Mouse (Mus musculus): ENCODE results near the gene Garnl3. TPM values are rescaled to one million over a fixed set of nuclear protein-coding genes. Genes with fewer than 3 reads are reported as not detected.
"Not testable (repeated sequence)": the region's sequence is repeated elsewhere in the genome, so short reads cannot be mapped to it uniquely, and the experiment has no call there.

Garnl3 gene
- polyA plus RNA-seq, 1 experiment from 2014 or later = 16.6 TPM

- Histone ChIP-seq H3K9me3 (replicated peaks; ENCODE audit: control insufficient read depth, low read length) (no peaks in the 10 kb centered on the region), H3K4me2 (ENCODE audit: low read depth, low read length) (no peak overlapping the region), H3K9ac (ENCODE audit: low read length) (no peak overlapping the region), H3K36me3 (ENCODE audit: control insufficient read depth, insufficient read depth, low read length) (no peaks in the 10 kb centered on the region), H3K4me1 (ENCODE audit: control insufficient read depth, insufficient read depth, low read length) (no peaks in the 10 kb centered on the region), H3K27ac (ENCODE audit: low read length) (no peak overlapping the region), H3K27me3 (ENCODE audit: control insufficient read depth, insufficient read depth, low read length) (no peaks in the 10 kb centered on the region), H3K4me3 (replicated peaks; ENCODE audit: low read length) (no peak overlapping the region)
- no peak for ATAC-seq (ENCODE audit: insufficient read depth, low FRiP score)
- 82% methylated on average over 8 of the region's 8 CpGs for WGBS
These were observed 30.9 kb downstream of the Garnl3 start for GRCm38 (mm10) chr2:33100536-33100935.

- not testable (repeated sequence) for H3K9me3 ChIP-seq (replicated peaks; ENCODE audit: control insufficient read depth, low read length); H3K27me3 ChIP-seq (ENCODE audit: control insufficient read depth, insufficient read depth, low read length); H3K36me3 ChIP-seq (ENCODE audit: control insufficient read depth, insufficient read depth, low read length); H3K4me1 ChIP-seq (ENCODE audit: control insufficient read depth, insufficient read depth, low read length); H3K27ac ChIP-seq (ENCODE audit: low read length); H3K4me3 ChIP-seq (replicated peaks; ENCODE audit: low read length); H3K9ac ChIP-seq (ENCODE audit: low read length); H3K4me2 ChIP-seq (ENCODE audit: low read depth, low read length); ATAC-seq (ENCODE audit: insufficient read depth, low FRiP score)
- WGBS = 86% methylated on average over 12 of the region's 12 CpGs
These were observed 34.1 kb downstream of the Garnl3 start for GRCm38 (mm10) chr2:33097326-33097725.

- Histone ChIP-seq H3K9ac (ENCODE audit: low read length) (no peak overlapping the region), H3K27me3 (ENCODE audit: control insufficient read depth, insufficient read depth, low read length) (no peaks in the 10 kb centered on the region), H3K27ac (ENCODE audit: low read length) (no peak overlapping the region), H3K4me1 (ENCODE audit: control insufficient read depth, insufficient read depth, low read length) (no peaks in the 10 kb centered on the region), H3K4me2 (ENCODE audit: low read depth, low read length) (no peak overlapping the region), H3K9me3 (replicated peaks; ENCODE audit: control insufficient read depth, low read length) (no peaks in the 10 kb centered on the region), H3K4me3 (replicated peaks; ENCODE audit: low read length) (no peak overlapping the region), H3K36me3 (ENCODE audit: control insufficient read depth, insufficient read depth, low read length) (no peaks in the 10 kb centered on the region)
- 59% methylated on average over 10 of the region's 10 CpGs for WGBS
- no peak for ATAC-seq (ENCODE audit: insufficient read depth, low FRiP score)
These were observed 36.2 kb downstream of the Garnl3 start for GRCm38 (mm10) chr2:33095221-33095671.

- no peaks in the 10 kb centered on the region for H3K9me3 ChIP-seq (replicated peaks; ENCODE audit: control insufficient read depth, low read length)
- H3K4me3 ChIP-seq (replicated peaks; ENCODE audit: low read length) = no peak overlapping the region
- WGBS = 83% methylated on average over 8 of the region's 8 CpGs
- H3K4me1 ChIP-seq (ENCODE audit: control insufficient read depth, insufficient read depth, low read length) = no peaks in the 10 kb centered on the region
- no peaks in the 10 kb centered on the region for H3K36me3 ChIP-seq (ENCODE audit: control insufficient read depth, insufficient read depth, low read length)
- ATAC-seq (ENCODE audit: insufficient read depth, low FRiP score) = no peak
- no peak overlapping the region for H3K9ac ChIP-seq (ENCODE audit: low read length)
- H3K27ac ChIP-seq (ENCODE audit: low read length) = no peak overlapping the region
- no peak overlapping the region for H3K4me2 ChIP-seq (ENCODE audit: low read depth, low read length)
- no peaks in the 10 kb centered on the region for H3K27me3 ChIP-seq (ENCODE audit: control insufficient read depth, insufficient read depth, low read length)
These were observed 40.6 kb downstream of the Garnl3 start for GRCm38 (mm10) chr2:33090620-33091520.

- H3K4me1 ChIP-seq (ENCODE audit: control insufficient read depth, insufficient read depth, low read length); H3K27ac ChIP-seq (ENCODE audit: low read length); H3K36me3 ChIP-seq (ENCODE audit: control insufficient read depth, insufficient read depth, low read length); ATAC-seq (ENCODE audit: insufficient read depth, low FRiP score); H3K4me3 ChIP-seq (replicated peaks; ENCODE audit: low read length); H3K4me2 ChIP-seq (ENCODE audit: low read depth, low read length); H3K27me3 ChIP-seq (ENCODE audit: control insufficient read depth, insufficient read depth, low read length); H3K9me3 ChIP-seq (replicated peaks; ENCODE audit: control insufficient read depth, low read length); H3K9ac ChIP-seq (ENCODE audit: low read length): not testable (repeated sequence)
- WGBS = 56% methylated on average over 1 of the region's 1 CpGs
These were observed 41.4 kb downstream of the Garnl3 start for GRCm38 (mm10) chr2:33090033-33090400.

- no peak for ATAC-seq (ENCODE audit: insufficient read depth, low FRiP score)
- Histone ChIP-seq H3K4me1 (ENCODE audit: control insufficient read depth, insufficient read depth, low read length) (no peaks in the 10 kb centered on the region), H3K9me3 (replicated peaks; ENCODE audit: control insufficient read depth, low read length) (no peaks in the 10 kb centered on the region), H3K27me3 (ENCODE audit: control insufficient read depth, insufficient read depth, low read length) (no peaks in the 10 kb centered on the region), H3K9ac (ENCODE audit: low read length) (no peak overlapping the region), H3K4me3 (replicated peaks; ENCODE audit: low read length) (no peak overlapping the region), H3K27ac (ENCODE audit: low read length) (no peak overlapping the region), H3K4me2 (ENCODE audit: low read depth, low read length) (no peak overlapping the region), H3K36me3 (ENCODE audit: control insufficient read depth, insufficient read depth, low read length) (no peaks in the 10 kb centered on the region)
- 88% methylated on average over 5 of the region's 5 CpGs for WGBS
These were observed 42.0 kb downstream of the Garnl3 start for GRCm38 (mm10) chr2:33089356-33090032.

GRCm38 (mm10) chr2:33086671-33087363 is 44.6 kb downstream of the Garnl3 start:
- no peaks in the 10 kb centered on the region for H3K36me3 ChIP-seq (ENCODE audit: control insufficient read depth, insufficient read depth, low read length)
- no peak overlapping the region for H3K4me3 ChIP-seq (replicated peaks; ENCODE audit: low read length)
- H3K9me3 ChIP-seq (replicated peaks; ENCODE audit: control insufficient read depth, low read length) = no peaks in the 10 kb centered on the region
- WGBS = 77% methylated on average over 7 of the region's 7 CpGs
- no peak for ATAC-seq (ENCODE audit: insufficient read depth, low FRiP score)
- no peak overlapping the region for H3K4me2 ChIP-seq (ENCODE audit: low read depth, low read length)
- H3K4me1 ChIP-seq (ENCODE audit: control insufficient read depth, insufficient read depth, low read length) = no peaks in the 10 kb centered on the region
- H3K27ac ChIP-seq (ENCODE audit: low read length) = no peak overlapping the region
- H3K9ac ChIP-seq (ENCODE audit: low read length) = no peak overlapping the region
- H3K27me3 ChIP-seq (ENCODE audit: control insufficient read depth, insufficient read depth, low read length) = no peaks in the 10 kb centered on the region

GRCm38 (mm10) chr2:33086016-33086596 is 45.3 kb downstream of the Garnl3 start:
- no peak overlapping the region for H3K4me3 ChIP-seq (replicated peaks; ENCODE audit: low read length)
- H3K27me3 ChIP-seq (ENCODE audit: control insufficient read depth, insufficient read depth, low read length) = no peaks in the 10 kb centered on the region
- no peak overlapping the region for H3K4me2 ChIP-seq (ENCODE audit: low read depth, low read length)
- no peak for ATAC-seq (ENCODE audit: insufficient read depth, low FRiP score)
- H3K27ac ChIP-seq (ENCODE audit: low read length) = no peak overlapping the region
- WGBS = 68% methylated on average over 7 of the region's 7 CpGs
- no peaks in the 10 kb centered on the region for H3K36me3 ChIP-seq (ENCODE audit: control insufficient read depth, insufficient read depth, low read length)
- H3K4me1 ChIP-seq (ENCODE audit: control insufficient read depth, insufficient read depth, low read length) = no peaks in the 10 kb centered on the region
- H3K9me3 ChIP-seq (replicated peaks; ENCODE audit: control insufficient read depth, low read length) = no peaks in the 10 kb centered on the region
- no peak overlapping the region for H3K9ac ChIP-seq (ENCODE audit: low read length)
